Mouse (Mus musculus): ENCODE results near the gene Armh3. TPM values are rescaled to one million over a fixed set of nuclear protein-coding genes. Genes with fewer than 3 reads are reported as not detected.

Armh3 gene
- total and polyA plus RNA-seq, 3 experiments, result 4.1 to 10.8 TPM; not detected in 1

- Histone ChIP-seq H3K9ac (ENCODE audit: control insufficient read depth, low read depth, low read length, poor library complexity, severe bottlenecking) (no peak overlapping the region), H3K4me3 (ENCODE audit: control insufficient read depth in 1 of 2, insufficient read depth in 1 of 2, low read depth in 2 of 2, low read length in 2 of 2) (no peak overlapping the region)
These were observed 154.1 kb downstream of the Armh3 start for GRCm38 (mm10) chr19:45844209-45844608.

GRCm38 (mm10) chr19:45843424-45843823 lies 154.9 kb downstream of the Armh3 start:
- no peaks in the 10 kb centered on the region for H3K36me3 ChIP-seq (ENCODE audit: control insufficient read depth in 1 of 2, insufficient read depth in 2 of 2, low read length in 2 of 2)
- H3K27me3 ChIP-seq (ENCODE audit: control insufficient read depth in 1 of 2, insufficient read depth in 2 of 2, low read length in 2 of 2), result no peaks in the 10 kb centered on the region
- TF ChIP-seq MAFK (IDR thresholded peaks at IDR 0.05; ENCODE audit: borderline replicate concordance, low read depth, low read length) (no peak), USF2 (IDR thresholded peaks at IDR 0.05; ENCODE audit: borderline replicate concordance in 1 of 2, insufficient read depth in 1 of 2, low read depth in 1 of 2, low read length in 2 of 2) (no peak), ZNF384 (IDR thresholded peaks at IDR 0.05; ENCODE audit: low read depth, low read length) (no peak)
- H3K9me3 ChIP-seq (replicated peaks; ENCODE audit: insufficient read depth, low read length), result no peaks in the 10 kb centered on the region
- H3K79me2 ChIP-seq (ENCODE audit: control insufficient read depth, insufficient read depth, low read length, poor library complexity), result no peaks in the 10 kb centered on the region
- no peak overlapping the region for H3K9ac ChIP-seq (ENCODE audit: control insufficient read depth, low read depth, low read length, poor library complexity, severe bottlenecking)
- no peak overlapping the region for H3K4me3 ChIP-seq (ENCODE audit: control insufficient read depth in 1 of 2, insufficient read depth in 1 of 2, low read depth in 2 of 2, low read length in 2 of 2)
- H3K27ac ChIP-seq (ENCODE audit: control insufficient read depth, low read depth, low read length), result no peak overlapping the region
- no peaks in the 10 kb centered on the region for H3K4me1 ChIP-seq (ENCODE audit: control insufficient read depth in 1 of 2, insufficient read depth in 2 of 2, low read length in 2 of 2)
- DNase-seq (ENCODE audit: low read depth, low spot score), result no peak

More at GRCm38 (mm10) chr19:45844209-45844608, 154.1 kb downstream of the Armh3 start:
- DNase-seq (ENCODE audit: low read depth, low spot score), result no peak
- H3K27me3 ChIP-seq (ENCODE audit: control insufficient read depth in 1 of 2, insufficient read depth in 2 of 2, low read length in 2 of 2), result no peaks in the 10 kb centered on the region
- no peaks in the 10 kb centered on the region for H3K4me1 ChIP-seq (ENCODE audit: control insufficient read depth in 1 of 2, insufficient read depth in 2 of 2, low read length in 2 of 2)
- H3K36me3 ChIP-seq (ENCODE audit: control insufficient read depth in 1 of 2, insufficient read depth in 2 of 2, low read length in 2 of 2), result no peaks in the 10 kb centered on the region
- no peaks in the 10 kb centered on the region for H3K79me2 ChIP-seq (ENCODE audit: control insufficient read depth, insufficient read depth, low read length, poor library complexity)
- no peak overlapping the region for H3K27ac ChIP-seq (ENCODE audit: control insufficient read depth, low read depth, low read length)
- no peak for TF ChIP-seq POLR2AphosphoS5 (IDR thresholded peaks at IDR 0.05; ENCODE audit: borderline replicate concordance, low read depth, low read length)
- no peak for TF ChIP-seq KAT2A (conservative IDR thresholded peaks at IDR 0.05; ENCODE audit: low read depth, low read length)
- TF ChIP-seq NELFE (IDR thresholded peaks at IDR 0.05; ENCODE audit: low read depth, low read length), result no peak
- TF ChIP-seq ETS1 (IDR thresholded peaks at IDR 0.05; ENCODE audit: low read depth, low read length), result no peak
- TF ChIP-seq MAX (IDR thresholded peaks at IDR 0.05; ENCODE audit: low read length), result no peak
- TF ChIP-seq HCFC1 (IDR thresholded peaks at IDR 0.05; ENCODE audit: low read depth, low read length), result no peak
- TF ChIP-seq ZMIZ1 (IDR thresholded peaks at IDR 0.05; ENCODE audit: low read depth, low read length), result no peak
- no peak for TF ChIP-seq MEF2A (IDR thresholded peaks at IDR 0.05; ENCODE audit: extremely low read depth, insufficient replicate concordance, low read depth, low read length, poor library complexity, severe bottlenecking)
- TF ChIP-seq GABPA (IDR thresholded peaks at IDR 0.05; ENCODE audit: low read depth, low read length), result no peak
- TF ChIP-seq POLR2A (IDR thresholded peaks at IDR 0.05; ENCODE audit: control insufficient read depth in 1 of 2, insufficient read depth in 1 of 2, low read depth in 1 of 2, low read length in 2 of 2, poor library complexity in 1 of 2), result no peak
- no peak for TF ChIP-seq RCOR1 (IDR thresholded peaks at IDR 0.05; ENCODE audit: low read depth, low read length)
- no peak for TF ChIP-seq CHD1 (IDR thresholded peaks at IDR 0.05; ENCODE audit: low read depth, low read length)
- no peak for TF ChIP-seq ZC3H11A (IDR thresholded peaks at IDR 0.05; ENCODE audit: low read depth, low read length)
- no peak for TF ChIP-seq MAFK (IDR thresholded peaks at IDR 0.05; ENCODE audit: borderline replicate concordance, low read depth, low read length)
- TF ChIP-seq MYB (IDR thresholded peaks at IDR 0.05; ENCODE audit: low read depth, low read length), result no peak
- no peak for TF ChIP-seq MAZ (IDR thresholded peaks at IDR 0.05; ENCODE audit: low read depth, low read length)
- TF ChIP-seq SMC3 (IDR thresholded peaks at IDR 0.05; ENCODE audit: low read depth, low read length), result no peak
- TF ChIP-seq BHLHE40 (IDR thresholded peaks at IDR 0.05; ENCODE audit: borderline replicate concordance, low read depth, low read length), result no peak
- no peak for TF ChIP-seq TCF12 (IDR thresholded peaks at IDR 0.05; ENCODE audit: low read depth, low read length)
- no peaks in the 10 kb centered on the region for H3K9me3 ChIP-seq (replicated peaks; ENCODE audit: insufficient read depth, low read length)

All from MEL (cell line).